Mouse (Mus musculus): ENCODE data around the gene Als2cr12. TPM values are rescaled to one million over a fixed set of nuclear protein-coding genes. Genes with fewer than 3 reads are reported as not detected.
"Not testable (repeated sequence)": the region's sequence is repeated elsewhere in the genome, so short reads cannot be mapped to it uniquely, and the experiment has no call there.

Gene Als2cr12
- not detected in 2 replicates for polyA plus RNA-seq (2012; rRNA removed)

DNA sequence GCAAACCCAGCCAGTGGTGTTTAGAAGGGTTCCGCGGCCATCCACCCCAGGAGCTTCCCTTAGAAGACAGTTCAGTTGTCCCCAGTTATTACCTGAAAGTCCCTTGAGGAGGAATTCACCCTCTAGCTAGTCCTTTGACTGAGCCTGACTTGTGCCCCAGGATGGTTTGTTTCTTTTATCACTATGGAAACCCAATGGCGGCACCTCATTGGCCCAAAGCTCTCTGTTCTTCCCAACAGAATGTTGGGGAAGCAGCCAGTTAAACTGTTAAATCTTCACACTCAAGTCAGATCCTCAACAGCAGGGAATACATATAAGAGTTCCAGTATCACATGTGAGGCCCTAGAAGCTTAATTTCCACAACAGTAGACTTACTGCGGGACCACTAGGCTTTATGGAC, at the start of gene Als2cr12:
Gene Als2cr12 (minus strand): TSS at position 180 of the 400 bp plus-strand sequence.
- DNase-seq (ENCODE audit: extremely low spot score in 1 of 2, low spot score in 1 of 2): not testable (repeated sequence)

- no peak for DNase-seq (ENCODE audit: extremely low spot score in 1 of 2, low spot score in 1 of 2)
Measured at GRCm38 (mm10) chr1:58744645-58745044, 48.9 kb upstream of the Als2cr12 start.

DNA sequence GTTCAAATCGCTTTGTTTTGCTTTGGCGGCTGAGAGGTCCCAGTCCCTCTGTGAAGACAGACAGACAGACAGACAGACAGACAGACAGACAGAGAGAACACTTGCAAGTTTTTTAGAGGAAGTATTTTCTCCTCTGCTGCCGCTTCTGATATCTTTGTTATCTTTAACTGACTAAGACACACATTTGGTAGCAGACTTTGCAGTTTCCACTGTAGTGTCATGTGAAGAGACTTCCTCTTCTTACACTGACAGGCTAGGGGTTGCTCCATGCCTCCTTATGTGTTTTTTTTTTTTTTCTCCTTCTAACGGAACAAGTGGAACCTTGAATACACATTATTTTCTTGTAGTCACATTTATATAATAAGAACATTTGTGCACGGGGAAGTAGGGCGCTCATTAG, 47.5 kb upstream of the Als2cr12 start:
- no peak for DNase-seq (ENCODE audit: extremely low spot score in 1 of 2, low spot score in 1 of 2)

GRCm38 (mm10) chr1:58742571-58743021, 46.8 kb upstream of the Als2cr12 start:
- DNase-seq (ENCODE audit: extremely low spot score in 1 of 2, low spot score in 1 of 2): no peak

- peak; percentile 88 to 91 for DNase-seq (ENCODE audit: extremely low spot score in 1 of 2, low spot score in 1 of 2)
Measured at GRCm38 (mm10) chr1:58739529-58739928, 43.7 kb upstream of the Als2cr12 start.

DNA sequence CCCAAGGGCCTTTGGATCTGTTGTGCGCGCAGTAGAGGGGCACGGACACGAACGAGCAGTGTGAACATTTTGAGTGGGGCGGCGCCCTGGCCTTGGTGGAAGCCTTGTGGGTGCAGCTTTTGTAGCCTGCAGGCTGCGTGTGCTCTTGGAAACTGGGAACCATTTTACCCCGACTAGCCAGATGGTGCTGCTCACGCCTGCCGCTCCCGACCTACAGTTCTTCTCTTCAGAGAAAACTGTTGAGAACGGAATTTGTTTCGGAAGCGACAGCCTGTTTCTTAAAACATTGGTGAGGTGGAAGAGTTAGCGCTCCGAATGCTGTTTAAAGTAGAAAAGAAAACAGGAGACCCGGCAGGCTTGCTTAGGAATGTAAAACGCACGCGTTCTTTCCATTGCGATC, 41.2 kb upstream of the Als2cr12 start:
- DNase-seq (ENCODE audit: extremely low spot score in 1 of 2, low spot score in 1 of 2): peak; percentile 68 to 84

GRCm38 (mm10) chr1:58735962-58736361, 40.2 kb upstream of the Als2cr12 start:
- DNase-seq (ENCODE audit: extremely low spot score in 1 of 2, low spot score in 1 of 2): no peak

DNA sequence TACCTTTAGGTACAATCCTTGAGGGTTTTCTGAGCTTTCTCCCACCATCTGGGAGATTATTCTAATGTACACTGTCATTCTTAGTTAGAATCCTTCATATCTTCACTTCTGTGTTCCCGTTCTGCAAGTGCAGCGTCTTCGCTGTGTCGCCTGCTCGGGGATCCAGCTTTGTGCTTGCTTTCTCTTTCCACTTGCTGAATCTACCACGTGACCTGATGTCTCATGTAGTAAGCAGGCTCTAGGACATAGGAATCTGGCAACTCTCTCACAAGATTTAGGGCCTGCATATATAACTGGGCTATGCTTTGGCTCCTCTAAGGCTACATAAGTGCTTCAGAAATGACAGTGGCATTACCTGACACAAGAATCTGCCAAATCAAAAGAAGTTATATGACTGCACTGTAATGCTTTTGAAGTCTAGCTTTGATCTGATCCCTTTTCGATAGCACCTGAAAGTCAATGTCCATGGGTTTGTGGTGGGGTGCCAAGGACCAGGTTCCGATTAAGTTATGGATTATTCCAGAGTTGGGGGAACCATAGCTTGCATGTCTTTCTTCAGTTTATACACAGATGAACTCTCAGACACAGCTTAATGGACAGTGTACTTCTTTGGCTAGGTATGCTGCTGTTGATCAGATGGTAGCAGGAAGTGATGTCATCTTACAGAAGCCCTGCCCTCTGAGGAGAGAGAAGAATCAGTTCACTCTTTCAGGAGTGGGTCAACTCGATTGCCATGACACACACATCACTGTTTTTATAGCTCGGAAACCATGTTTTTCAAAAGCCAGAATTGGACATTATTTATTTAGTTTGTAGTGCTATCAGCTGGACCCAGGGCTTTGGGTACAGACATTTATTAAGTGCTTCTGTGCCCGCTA, 38.5 kb upstream of the Als2cr12 start:
- DNase-seq (ENCODE audit: extremely low spot score in 1 of 2, low spot score in 1 of 2): no peak

- no peak for DNase-seq (ENCODE audit: extremely low spot score in 1 of 2, low spot score in 1 of 2)
Measured at GRCm38 (mm10) chr1:58733636-58734035, 37.8 kb upstream of the Als2cr12 start.

GRCm38 (mm10) chr1:58728590-58728868, 32.7 kb upstream of the Als2cr12 start:
- no peak for DNase-seq (ENCODE audit: extremely low spot score in 1 of 2, low spot score in 1 of 2)

DNA sequence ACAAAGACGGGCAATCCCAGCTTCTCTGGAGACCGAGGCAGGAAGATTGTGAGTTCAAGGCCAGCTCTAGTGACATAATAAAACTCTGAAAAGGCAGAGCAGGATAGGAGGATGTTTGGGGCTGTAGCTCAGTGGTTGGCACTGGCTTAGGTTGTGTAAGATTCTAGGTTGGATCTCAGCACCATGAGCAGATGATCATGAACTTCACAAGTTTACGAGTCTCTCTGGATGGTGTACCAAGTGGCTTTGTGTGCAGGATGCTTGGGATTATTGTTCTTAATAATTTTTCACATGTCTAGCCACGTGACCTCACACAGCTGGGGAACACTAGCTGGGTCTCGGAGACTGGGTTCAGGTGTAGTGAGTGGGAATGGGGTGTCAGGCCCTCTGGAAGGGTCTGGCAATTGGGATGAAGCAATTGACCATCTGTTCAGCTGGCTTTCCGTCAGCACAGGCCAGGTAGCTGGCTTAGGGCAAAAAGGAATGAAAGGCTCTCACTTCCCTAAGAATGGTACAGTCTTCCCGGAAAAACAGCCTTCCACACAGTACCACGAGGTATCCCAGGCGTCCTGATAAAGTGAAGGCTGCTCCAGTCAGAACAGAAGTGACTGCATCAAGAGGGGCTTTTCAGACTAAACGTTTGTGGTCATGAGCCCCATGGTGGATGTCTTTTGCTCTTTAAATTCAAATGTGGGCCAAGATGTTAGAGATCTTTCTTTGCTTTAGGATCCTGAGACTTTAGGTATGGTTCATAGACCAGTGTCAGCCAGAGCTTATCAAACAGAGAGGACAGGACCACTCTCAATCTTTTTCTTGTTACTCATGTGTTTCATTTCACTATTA, 32.2 kb upstream of the Als2cr12 start:
- no peak for DNase-seq (ENCODE audit: extremely low spot score in 1 of 2, low spot score in 1 of 2)

- DNase-seq (ENCODE audit: extremely low spot score in 1 of 2, low spot score in 1 of 2): no peak
Measured at GRCm38 (mm10) chr1:58727019-58727746, 31.4 kb upstream of the Als2cr12 start.

DNA sequence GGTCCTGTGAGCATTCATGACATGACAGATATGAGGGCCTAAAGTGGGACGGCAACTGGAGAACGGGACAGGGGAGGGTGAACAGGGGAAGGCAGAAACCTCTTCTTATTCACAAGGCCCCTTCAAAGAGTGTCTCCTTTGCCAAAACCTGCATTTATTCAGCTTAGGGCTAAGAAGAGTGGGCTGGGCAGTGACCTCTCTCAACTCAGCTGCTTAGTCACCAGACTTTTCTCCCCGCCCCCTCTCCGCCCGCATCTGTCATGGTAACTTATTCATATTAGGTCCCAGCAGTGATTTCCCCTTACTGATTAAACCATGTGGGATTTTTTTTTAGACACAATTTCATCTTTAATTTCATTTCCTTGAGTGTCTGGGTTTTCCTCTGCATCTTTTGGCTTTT, 30.0 kb upstream of the Als2cr12 start:
- no peak for DNase-seq (ENCODE audit: extremely low spot score in 1 of 2, low spot score in 1 of 2)

GRCm38 (mm10) chr1:58725095-58725494, 29.3 kb upstream of the Als2cr12 start:
- DNase-seq (ENCODE audit: extremely low spot score in 1 of 2, low spot score in 1 of 2): no peak

DNA sequence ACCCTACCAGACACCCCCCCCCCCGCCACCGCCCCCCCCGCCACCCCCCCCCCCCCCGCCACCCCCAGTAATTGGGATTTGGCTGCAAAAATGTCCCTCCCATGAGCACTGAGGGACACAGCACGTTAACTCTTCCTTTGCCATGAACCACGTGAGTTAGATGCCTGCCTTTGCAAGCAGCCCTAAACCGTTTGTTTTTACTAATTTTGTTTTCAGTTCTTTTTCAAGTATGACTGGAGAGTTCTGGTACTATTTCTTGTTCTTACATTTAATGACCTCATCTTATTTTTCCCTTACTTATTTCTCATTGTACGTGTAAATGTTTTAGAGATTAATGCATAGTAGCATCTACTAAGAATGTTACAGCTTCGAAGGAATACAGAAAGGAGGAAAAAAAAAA, 28.7 kb upstream of the Als2cr12 start:
- DNase-seq (ENCODE audit: extremely low spot score in 1 of 2, low spot score in 1 of 2): no peak

- no peak for DNase-seq (ENCODE audit: extremely low spot score in 1 of 2, low spot score in 1 of 2)
Measured at GRCm38 (mm10) chr1:58723809-58724405, 28.1 kb upstream of the Als2cr12 start.

GRCm38 (mm10) chr1:58723062-58723808, 27.4 kb upstream of the Als2cr12 start:
- no peak for DNase-seq (ENCODE audit: extremely low spot score in 1 of 2, low spot score in 1 of 2)

DNA sequence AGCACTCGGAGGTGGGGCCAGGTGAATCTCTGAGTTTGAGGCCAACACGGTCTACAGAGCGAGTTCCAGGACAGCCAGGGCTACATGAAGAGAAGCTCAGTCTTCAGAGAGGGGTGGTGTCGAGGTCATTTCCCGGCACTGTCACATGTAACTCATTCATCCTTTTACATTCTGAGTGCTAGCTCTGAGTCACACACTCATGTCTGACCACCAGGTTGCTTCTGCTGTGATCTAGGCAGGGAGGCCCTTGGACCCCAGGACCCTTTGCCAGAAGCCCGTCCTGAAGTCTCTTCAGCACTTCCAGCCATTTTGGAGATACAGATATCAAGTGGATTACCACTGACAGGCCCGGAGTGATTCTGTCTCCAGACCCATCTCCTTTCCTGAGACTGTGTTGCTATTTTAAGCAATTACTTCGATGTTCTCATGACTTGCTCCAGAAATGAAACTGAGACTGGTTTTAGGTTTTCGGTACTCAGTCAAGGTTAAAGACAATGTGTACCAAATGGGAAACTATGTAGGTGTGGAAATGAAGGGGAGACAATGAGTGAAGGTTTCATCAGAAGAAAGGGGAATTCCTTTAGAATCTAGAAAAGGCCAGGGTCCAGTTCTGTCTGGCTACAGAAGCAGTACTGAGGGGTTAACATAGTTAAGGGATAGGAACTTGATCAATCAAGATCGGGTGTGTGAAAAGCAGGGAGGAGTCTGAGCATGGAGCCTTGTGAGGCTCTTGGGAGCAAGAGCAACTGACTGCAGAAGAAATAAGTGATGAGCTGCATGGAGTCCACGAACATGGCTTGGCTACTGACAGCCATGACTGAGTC, 26.5 kb upstream of the Als2cr12 start:
- no peak for DNase-seq (ENCODE audit: extremely low spot score in 1 of 2, low spot score in 1 of 2)

DNA sequence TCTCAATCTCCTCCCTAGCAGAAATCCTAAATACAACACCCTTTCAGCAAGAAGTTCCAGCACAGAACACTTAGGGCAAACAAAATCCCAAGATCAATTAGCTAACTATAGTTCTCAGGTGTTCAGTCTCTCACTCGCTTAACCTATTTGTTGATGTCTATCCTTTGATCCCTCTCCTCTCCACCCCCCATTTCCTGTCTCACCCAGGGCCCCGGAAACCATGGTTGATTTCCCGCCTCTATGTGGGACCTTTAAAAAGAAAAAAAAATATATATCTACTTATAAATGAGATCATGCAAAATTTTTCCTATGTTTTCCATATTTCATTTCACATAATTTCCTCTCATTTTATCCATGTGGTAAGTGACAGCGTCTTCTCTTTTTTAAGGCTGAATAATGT, 25.2 kb upstream of the Als2cr12 start:
- DNase-seq (ENCODE audit: extremely low spot score in 1 of 2, low spot score in 1 of 2): no peak

Measured in frontal cortex, adult 2 months (tissue).